Mouse (Mus musculus) ovary, postnatal 14 days (tissue): Measurements from ENCODE around the gene Iqschfp.

Source experiments
- DNase-seq: peaks from one replicate; pipeline ENCODE4 v3.0.0; 2022; ENCODE audit warnings: low spot score

Iqschfp gene

DNA sequence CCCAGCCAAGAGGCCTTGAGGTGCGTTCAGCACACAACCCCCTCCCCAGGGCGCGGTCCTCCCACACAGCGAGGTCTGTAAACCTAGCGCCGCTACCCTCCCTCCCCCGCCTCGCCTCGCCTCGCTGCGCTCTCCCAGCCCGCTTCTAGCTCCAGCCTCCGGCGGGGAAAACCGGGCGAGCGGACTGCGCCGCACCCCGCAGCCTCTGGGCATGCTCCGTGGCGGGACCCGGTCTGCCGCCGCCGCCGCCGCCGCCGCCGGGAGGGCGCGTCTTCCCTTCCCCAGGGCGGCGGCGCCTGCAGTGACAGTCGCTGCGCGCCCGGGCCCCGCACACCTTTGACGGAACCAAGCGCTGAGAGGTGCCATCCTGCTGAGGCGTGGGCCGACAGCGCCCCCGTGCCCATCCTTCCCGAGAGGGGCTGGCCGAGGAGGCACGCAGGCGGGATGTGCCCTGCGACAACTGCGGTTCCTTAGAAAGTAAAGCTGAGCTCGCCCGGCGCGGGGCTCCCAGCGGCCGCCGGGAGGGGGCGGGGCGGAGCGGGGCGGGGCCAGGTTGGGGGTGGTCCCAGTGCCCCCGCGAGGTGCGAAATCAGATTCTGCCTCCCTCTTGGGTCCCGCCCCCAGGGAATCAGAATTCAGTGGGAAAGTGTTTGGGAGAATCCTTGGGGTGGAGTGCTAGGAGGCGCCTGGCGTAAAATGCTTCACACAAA is 601.7 kb downstream of the Iqschfp start:
- DNase-seq = peak; percentile 57

DNA sequence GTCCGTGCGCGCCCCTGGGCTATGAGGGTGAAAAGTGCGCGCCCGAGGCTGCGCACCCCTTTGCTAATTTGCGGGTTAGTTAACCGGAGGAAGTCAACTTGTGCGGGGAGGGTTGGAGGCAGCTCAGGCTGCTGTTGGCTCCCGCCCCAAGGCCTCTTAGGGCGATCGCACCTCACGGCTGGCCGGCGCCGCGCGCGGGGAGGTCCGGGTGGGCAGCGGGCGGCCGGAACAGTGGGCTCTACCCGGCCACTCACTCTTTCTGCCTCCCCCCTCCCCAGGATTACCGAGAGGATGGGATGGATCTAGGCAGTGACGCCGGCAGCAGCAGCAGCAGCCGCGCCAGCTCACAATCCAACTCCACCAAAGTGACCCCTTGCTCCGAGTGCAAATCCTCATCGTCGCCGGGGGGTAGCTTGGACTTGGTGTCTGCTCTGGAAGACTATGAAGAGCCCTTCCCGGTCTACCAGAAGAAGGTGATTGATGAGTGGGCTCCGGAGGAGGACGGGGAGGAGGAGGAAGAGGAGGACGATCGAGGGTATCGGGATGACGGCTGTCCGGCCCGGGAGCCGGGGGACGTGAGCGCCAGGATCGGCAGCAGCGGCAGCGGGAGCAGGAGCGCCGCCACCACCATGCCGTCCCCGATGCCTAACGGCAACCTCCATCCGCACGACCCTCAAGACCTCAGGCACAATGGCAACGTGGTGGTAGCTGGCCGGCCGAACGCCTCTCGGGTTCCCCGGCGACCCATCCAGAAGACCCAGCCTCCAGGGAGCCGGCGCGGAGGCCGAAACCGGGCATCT is 602.5 kb downstream of the Iqschfp start:
- peak; percentile 9 for DNase-seq

DNA sequence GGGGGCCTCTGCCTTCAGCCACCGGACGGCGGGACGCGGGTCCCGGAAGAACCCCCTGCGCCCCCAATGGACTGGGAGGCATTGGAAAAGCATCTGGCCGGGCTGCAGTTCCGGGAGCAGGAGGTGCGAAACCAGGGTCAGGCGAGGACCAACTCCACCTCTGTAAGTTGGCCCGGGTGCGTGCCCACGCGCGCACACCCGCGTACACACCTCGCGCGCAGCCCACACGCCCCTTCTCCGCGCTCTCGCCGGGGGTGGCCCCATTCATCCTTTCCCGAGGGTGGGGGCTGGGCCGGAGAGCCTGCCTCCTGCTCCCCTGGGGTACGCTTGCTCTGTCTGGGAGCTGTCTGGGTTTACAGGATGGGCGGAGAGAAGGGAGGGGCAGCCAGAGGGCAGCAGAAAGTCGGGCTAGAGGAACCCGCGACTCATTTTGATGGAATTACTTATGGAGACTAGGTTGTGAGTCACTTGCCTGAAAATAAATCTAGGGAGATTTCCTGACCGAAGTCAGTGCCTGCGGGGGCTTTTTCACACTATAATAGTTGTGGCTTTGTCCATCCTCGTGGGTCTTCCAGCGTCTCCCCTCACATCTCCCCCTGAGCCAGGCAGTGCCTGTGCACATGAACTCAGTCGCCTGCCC is 603.2 kb downstream of the Iqschfp start:
- no peak for DNase-seq

DNA sequence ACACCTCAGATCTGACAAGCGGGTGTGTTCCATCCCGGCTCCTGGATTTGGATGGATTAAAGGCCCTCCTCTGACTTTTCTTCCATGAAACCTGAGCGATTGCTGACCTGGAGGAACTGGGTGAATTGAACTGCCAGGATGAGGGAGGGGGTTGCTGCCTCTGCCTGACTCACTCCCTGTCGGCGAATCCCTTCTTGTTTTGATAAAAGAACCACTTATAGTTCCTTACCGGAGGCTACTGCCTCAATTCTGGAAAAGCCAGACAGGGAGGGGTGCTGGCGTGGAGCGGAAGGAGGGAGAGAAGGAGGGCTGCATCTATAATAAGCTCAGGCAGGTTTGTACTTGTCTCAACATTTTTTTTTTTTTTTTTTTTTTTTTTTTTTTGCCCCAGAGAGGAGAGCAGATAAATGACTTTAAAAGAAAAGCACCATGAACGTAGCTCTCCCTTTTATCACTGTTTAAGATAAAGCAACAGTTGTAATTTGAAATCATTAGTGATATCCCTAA is 603.8 kb downstream of the Iqschfp start:
- no peak for DNase-seq

DNA sequence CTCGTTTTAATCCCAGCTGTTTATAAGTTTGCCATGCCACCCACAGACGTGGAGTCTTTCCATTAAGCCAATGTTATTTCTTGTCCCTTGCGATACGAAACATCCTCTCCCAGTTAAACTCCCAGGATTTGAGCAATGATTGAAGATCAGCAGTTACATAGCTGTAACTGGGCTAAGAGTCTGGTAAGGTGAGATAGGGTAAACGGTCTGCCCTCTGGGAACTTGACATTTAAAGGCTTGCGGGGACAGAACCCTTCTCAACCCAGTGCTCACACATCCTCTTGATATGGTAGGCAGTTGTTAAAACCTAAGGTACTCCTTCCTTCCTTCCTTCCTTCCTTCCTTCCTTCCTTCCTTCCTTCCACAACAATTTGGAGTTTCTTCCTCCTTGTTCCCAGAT is 604.5 kb downstream of the Iqschfp start:
- DNase-seq = no peak

DNA sequence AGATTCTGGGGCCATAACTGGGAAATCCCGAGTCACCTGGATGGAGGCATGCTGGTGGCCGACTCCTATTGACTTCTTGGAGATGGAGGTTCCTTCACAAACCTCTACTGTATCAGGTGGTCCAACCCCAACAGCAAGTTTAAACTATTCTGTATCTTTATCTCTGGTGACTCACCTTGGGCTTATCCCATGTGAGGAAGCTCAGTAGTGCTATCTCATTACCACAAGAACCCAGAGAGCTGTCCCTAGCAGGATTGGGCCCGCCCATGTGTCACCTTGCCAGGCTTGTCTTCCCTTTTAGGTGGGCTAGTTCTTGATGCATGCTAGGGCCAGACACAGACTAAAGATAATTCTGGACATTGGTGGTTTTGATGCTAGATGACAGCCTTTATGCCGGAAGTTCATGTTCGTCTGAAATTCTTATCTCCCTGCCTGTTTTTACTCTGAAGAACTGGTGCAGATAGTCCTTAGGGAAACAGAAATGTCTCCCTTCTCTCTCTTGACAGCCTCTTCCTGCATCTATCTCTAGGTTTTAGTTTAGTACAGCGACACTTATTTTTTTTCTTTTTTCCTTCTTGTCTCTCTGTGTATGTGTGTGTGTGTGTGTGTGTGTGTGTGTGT is 607.6 kb downstream of the Iqschfp start:
- DNase-seq = no peak

DNA sequence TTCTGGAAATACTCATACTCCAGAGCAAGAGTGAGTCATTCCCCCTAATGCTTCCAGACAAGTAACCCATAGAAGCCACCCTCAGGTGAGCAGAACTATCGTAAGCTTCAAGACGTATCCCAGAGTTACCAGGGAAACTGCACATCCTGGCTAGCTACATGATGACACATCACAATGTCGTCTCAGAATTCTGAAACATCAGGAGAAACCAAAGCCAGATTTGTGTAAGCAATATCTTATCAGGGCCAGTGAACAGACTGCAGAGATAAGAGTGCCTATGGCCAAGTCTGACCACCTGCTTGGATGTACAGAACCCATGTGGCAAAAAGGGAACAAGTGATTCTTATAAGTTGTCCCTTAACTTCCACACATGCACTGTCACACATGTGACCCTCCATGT is 612.8 kb downstream of the Iqschfp start:
- DNase-seq = no peak

DNA sequence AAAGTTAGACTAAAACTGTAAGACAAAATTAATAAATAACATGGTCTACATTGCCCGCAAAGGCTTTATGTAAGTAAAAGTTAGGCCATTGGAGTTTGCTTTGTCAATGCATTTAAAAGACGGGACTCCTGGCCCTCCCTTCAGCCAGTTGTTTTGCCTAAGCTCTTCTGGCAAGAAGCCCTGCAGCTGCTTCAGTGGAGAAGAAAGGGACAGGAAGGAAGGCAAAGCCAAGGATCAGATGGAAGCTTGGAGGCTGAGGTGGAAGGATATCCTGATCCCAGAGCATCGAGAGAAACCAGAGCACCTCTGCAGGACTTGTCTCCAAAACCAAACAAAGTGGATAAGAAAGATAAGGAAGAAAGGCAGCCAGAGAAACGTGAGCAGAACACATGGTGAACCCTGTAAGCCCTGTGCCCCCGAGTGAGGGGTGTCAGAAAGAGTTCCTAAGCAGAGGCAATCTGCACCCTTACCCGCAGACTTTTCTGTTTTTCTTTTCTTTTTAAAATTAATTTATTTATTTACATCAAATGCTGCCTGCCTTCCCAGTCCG is 614.8 kb downstream of the Iqschfp start:
- DNase-seq = no peak

DNA sequence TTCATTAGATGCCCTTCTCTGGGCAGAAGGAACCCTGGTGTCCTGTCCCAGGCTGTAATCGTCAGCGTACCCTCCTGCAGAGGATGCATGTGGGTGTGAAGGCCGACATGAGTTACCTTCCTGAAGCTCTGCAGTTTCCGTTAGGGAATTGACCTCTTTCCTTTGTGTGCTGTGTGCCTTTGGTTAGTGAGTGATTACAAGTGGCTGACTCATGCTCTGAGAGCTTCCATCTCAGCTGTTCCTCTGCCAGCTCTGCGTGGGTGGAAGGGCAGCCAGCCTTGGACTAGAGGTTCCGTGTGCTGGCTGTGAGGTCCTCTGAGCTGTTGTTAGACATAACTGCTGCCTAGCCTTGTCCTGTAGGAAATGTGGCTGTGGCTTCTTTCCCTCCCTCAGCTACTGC is 616.6 kb downstream of the Iqschfp start:
- DNase-seq = peak; percentile 26

DNA sequence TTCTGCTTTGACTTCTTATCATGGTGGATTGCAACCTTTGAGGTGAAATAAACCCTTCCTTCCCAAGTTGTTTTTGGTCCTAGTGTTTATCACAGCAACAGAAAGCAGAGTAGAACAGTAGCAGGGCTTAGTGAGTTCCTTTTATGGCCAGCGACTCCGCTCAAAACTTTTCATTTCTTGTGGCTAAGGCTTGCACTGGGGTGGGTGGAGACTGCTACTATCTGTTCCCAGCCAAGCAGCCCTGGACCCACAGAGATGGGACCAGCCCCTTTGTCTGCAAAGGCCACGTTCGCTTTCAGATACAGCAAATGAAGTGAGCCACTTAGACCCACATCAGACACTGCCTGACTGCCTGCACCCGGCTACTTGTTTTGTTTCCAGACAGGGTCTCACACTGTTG is 618.8 kb downstream of the Iqschfp start:
- no peak for DNase-seq

DNA sequence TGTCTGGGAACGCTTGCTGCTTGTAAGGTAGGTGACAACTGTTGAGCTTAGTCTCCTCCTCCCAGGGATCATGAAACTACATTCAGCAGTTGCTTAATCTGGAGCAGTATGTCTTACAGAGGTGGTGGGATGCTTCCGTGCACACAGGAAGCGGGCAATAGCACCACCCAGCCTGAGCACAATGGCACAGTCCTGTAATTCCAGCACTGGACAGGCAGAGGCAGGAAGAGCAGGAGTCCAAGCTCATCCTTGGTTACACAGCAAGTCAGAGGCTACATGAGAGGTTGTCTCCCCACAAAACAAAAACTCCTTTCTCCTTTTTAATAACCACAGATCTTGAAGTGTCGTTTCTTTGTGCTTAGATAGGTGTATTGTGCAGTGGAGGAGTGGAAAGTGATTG is 619.7 kb downstream of the Iqschfp start:
- DNase-seq = no peak

DNA sequence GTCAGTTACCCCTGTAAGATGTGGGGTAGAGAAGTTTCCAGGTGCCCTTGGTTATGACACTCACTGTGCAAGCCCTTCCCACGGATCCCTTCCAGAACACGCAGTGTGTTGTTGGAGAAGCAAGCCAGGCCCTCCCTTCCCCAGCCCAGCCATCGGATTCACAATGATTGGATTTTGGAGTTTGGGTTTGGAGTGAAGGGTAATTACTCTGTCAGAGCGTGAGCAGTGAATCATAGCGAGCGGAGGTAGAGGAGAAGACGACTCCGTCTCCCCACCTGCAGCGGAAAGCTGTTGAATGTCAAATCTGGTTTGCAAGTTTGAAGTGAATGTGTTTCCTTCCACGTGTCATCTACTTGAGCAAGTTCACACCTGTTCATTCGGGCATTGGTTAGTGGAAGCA is 620.3 kb downstream of the Iqschfp start:
- no peak for DNase-seq

DNA sequence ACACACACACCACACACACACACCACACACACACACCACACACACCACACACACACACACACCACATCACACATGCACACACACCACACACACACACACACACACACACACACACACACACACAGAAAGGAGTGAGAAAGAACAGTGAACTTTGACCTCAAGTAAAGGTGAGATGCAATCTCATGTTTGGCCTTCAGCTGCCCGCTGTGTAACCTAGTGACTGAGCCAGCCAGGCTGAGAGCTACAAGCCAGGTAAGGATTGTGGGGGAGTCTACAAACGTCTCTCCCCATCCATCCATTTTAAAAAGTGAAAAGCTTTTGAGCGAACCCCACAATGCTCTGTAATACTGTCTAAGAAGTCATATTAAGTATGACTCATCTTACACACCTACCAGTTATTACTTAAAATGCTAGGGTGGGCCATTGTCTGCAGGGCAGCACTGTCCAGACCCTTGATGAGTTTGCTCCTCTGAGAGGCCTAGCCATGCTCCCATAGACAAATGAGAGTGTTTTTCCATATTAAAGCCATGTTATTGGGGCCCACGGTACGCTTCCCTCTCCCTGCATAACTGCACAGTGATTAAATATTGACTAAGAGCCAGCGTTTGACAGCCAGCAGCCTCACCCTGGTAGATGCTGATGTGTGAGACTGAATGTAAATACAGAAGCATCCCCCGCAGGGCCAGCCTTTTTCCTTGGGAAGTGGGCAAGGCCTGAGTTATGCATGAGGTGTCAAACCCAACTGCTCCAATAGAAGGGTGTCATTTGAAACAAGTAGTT is 621.5 kb downstream of the Iqschfp start:
- DNase-seq = no peak

DNA sequence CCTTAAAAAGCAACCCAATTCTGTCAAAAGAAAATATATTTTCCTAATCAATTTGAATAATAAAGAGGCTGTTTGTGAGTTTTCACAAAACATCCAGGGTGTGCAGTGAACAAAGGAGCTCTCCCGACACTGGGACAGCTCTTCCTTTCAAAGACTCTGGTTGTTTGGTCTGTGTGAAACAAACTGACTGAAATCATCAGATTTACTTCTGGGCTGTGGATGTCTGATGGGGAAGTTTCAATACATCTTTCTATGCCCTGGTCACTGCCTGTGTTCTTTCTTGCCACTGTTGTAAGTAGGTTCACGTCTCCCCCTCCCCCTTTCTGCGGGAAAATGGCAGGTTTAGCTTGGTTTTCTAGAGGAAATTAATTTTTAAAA is 622.1 kb downstream of the Iqschfp start:
- no peak for DNase-seq

DNA sequence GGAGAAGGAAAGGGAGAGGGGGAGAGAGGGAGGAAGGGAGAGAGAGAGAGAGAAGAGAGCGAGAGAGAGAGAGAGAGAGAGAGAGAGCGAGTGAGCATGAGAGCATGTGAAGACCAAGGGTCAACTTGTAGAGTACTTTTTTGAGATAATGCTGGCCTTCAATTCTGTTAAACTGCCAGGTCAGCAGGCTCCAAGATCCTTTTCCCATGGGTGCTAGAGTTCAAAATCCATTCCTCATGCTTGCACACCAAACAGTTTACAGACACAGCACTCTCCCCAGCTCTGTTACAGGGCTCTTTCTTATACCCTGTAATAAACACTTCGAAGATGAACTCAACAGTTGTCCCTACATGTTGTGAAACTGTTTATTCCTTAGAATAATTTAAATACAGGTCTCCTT is 622.7 kb downstream of the Iqschfp start:
- no peak for DNase-seq

DNA sequence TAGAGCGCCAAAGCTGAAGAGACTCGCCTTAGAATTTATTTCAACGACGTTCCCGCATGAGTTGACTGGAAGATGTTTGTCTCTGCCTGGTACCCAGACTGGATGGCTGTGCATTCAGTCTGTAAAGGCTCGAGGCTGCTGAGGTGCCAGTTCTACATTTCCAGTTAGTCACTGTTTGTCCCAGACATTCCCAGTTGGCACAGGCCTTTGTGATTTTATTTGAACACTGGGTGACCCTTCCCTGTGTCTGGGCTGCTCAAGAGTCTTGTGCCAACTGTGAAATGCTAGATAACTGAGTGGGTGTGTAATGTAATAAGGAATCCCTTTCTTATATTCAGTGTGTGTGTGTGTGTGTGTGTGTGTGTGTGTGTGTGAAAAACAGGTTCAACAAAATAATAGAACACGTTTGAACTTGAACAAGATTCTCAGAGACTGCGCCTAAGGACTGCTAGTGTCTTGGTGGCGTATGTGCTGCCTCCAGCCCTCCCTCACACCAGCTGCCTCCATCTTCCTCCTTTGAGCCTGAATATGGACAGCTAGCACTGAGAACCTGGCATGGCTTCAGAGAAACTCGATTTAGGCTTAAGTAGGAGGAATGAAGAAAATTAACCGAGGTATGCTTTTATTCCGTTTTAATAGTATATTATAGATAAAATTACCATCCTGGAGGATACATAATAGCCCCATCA is 624.5 kb downstream of the Iqschfp start:
- no peak for DNase-seq

DNA sequence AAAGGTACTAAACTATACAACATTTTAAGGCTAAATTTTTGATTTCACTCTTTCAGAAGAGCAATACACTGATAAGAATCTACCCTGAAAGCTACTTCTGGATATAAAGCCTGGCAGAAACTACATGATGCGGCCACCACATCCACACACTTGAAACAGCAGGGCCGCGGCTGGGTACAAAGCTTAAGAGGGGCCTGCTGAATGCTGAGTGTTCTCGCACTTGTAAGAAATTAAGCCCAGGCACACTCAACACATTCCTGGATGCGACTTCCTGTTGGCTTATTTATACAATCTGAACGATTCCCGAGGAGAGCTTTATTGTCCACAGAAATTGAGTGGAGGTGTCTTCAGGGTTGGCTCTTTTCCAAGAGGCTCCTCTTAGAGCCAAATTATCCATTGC is 625.2 kb downstream of the Iqschfp start:
- no peak for DNase-seq

DNA sequence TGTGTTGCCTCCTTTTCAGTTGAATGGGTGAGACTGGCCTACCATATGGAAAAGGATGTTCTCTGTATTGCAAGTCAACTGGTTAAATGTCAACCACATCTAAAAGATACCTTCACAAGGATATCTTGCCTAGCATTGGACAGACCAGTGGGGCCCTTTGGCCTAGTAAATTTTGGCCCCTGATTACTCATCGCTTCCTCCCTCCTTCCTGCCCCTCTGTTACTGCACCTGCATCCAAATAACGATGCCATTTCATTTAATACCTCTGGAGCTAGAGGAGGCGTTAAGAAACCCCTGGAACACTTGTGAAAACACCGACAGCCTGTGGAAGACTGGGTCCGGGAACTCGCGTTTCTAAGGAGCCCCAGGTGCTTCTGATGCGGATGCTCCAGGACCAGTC is 626.0 kb downstream of the Iqschfp start:
- DNase-seq = no peak

DNA sequence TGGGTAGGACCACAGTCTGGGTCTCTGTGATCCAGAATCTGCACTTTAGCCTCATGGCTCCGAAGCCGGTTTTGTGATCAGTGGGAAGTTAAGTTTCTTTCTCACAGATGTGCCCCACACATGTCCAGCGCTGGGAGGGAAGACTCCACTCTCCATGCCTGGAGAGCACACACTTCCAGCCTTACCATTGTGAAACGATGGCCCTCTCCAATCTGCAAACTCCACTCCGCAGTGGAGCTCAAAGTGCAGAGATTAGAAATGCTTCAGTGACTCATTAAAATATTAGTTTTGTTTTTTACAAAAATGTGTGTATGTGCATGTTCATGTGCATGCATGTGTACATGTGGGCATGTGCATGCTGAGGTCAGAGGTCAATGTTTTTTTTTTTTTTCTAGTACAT is 626.6 kb downstream of the Iqschfp start:
- DNase-seq = no peak

DNA sequence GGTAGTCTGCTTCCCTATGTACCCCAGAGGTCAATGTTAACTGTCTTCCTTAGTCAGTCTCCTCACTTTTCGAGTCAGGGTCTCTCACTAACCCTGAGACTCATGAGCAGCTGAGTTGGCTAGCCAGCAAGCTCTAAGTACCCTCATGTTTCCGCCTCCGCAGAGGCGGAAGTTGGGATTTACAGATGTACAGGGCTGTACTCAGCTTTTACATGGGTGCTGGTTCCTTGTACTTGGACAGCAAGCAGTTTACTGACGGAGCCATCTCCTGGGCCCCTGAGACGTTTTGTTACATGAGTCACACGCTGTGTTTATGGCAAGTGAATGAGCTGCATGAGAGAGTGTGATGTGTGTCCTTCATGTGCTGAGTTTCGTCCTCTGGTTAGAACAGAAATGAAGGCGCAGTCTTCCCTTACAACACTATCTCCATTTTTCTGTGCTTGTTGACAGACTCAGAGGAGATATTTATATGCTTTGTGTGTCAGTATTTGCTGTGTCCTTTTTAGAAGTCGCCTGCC is 633.4 kb downstream of the Iqschfp start:
- no peak for DNase-seq

DNA sequence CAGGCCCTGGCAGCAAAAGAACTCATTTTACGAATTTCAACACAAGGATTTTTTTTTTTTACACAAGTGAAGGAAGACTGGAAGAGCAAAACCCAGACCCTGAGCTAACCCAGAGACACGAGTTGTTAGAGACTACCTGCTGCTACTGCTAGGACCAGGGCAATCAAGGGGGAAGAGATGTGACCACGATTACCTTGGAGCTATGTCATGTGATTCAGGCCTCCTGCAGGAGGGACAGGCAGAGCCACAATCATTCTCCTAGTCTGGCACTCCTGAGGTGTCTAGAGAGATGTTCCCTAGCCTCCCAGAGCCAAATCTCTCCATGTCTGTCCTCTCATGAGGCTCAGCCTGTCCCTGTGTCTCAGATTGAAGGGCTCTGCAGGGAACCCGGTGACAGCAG is 634.4 kb downstream of the Iqschfp start:
- no peak for DNase-seq
